Mouse (Mus musculus) myocyte (in vitro differentiated cells): Measurements from ENCODE around the gene Zfp800. TPM values are rescaled to one million over a fixed set of nuclear protein-coding genes. Genes with fewer than 3 reads are reported as not detected.

ENCODE experiments used
- H3K27me3 ChIP-seq: one replicate; pipeline ENCODE4 v1.6.1; 2011; ENCODE audit not compliant: control insufficient read depth, insufficient read depth, insufficient read length
- H3K36me3 ChIP-seq: one replicate; pipeline ENCODE4 v1.6.1; 2011; ENCODE audit not compliant: control insufficient read depth, insufficient read depth
- H3K4me2 ChIP-seq: one replicate; pipeline ENCODE4 v1.6.1; 2011; ENCODE audit warnings: low read depth, control low read depth
- H3K4me3 ChIP-seq: one replicate; pipeline ENCODE4 v1.5.1; 2011; ENCODE audit warnings: mild to moderate bottlenecking, control low read depth, moderate library complexity
- H3K79me2 ChIP-seq: one replicate; pipeline ENCODE4 v1.6.1; 2011; ENCODE audit not compliant: control insufficient read depth, insufficient read depth
- H3ac ChIP-seq: one replicate; pipeline ENCODE4 v1.6.1; 2011; ENCODE audit not compliant: control insufficient read depth, insufficient read length
- CEBPB ChIP-seq: IDR thresholded peaks from 2 replicates; pipeline ENCODE4 v1.6.1; 2011; ENCODE audit warnings: mild to moderate bottlenecking, moderate library complexity; ENCODE audit not compliant: poor library complexity, insufficient read depth, severe bottlenecking
- E2F4 ChIP-seq: IDR thresholded peaks from one replicate; pipeline ENCODE4 v1.6.1; 2011; ENCODE audit warnings: mild to moderate bottlenecking, control low read depth, moderate library complexity; ENCODE audit not compliant: insufficient read depth
- MAX ChIP-seq: IDR thresholded peaks from one replicate; pipeline ENCODE4 v1.6.1; 2011; ENCODE audit warnings: low read depth, mild to moderate bottlenecking, control low read depth
- MYOD1 ChIP-seq, 3 experiments: IDR thresholded peaks; one replicate each; pipeline ENCODE4 v1.6.1; 2011; ENCODE audit warnings: control low read depth in 2 of 3, low read depth in 2 of 3, mild to moderate bottlenecking in 2 of 3, moderate library complexity in 1 of 3; ENCODE audit not compliant: insufficient read length in 2 of 3, control insufficient read depth in 1 of 3
- MYOG ChIP-seq, 3 experiments: IDR thresholded peaks; one replicate each; pipeline ENCODE4 v1.6.1; 2011; ENCODE audit warnings: control low read depth in 2 of 3, low read depth in 2 of 3, mild to moderate bottlenecking in 2 of 3; ENCODE audit not compliant: insufficient read length in 2 of 3, control insufficient read depth in 1 of 3, insufficient read depth in 1 of 3
- POLR2A ChIP-seq: IDR thresholded peaks from one replicate; pipeline ENCODE4 v1.6.1; 2011; ENCODE audit warnings: low read depth, mild to moderate bottlenecking, control low read depth, moderate library complexity; ENCODE audit not compliant: insufficient read length
- POLR2AphosphoS2 ChIP-seq: IDR thresholded peaks from one replicate; pipeline ENCODE4 v1.6.1; 2011; ENCODE audit warnings: low read depth, control low read depth; ENCODE audit not compliant: insufficient read length
- REST ChIP-seq: IDR thresholded peaks from one replicate; pipeline ENCODE4 v1.6.1; 2011; ENCODE audit warnings: mild to moderate bottlenecking, control low read depth, moderate library complexity; ENCODE audit not compliant: insufficient read depth, insufficient read length
- SRF ChIP-seq: IDR thresholded peaks from one replicate; pipeline ENCODE4 v1.6.1; 2011; ENCODE audit warnings: low read depth; ENCODE audit not compliant: control insufficient read depth, insufficient read length
- TCF12 ChIP-seq: IDR thresholded peaks from one replicate; pipeline ENCODE4 v1.6.1; 2011; ENCODE audit warnings: mild to moderate bottlenecking, control low read depth; ENCODE audit not compliant: poor library complexity, insufficient read depth, severe bottlenecking
- TCF3 ChIP-seq: IDR thresholded peaks from one replicate; pipeline ENCODE4 v1.6.1; 2011; ENCODE audit warnings: low read depth, control low read depth; ENCODE audit not compliant: insufficient read length
- USF1 ChIP-seq: IDR thresholded peaks from one replicate; pipeline ENCODE4 v1.6.1; 2011; ENCODE audit warnings: low read depth, mild to moderate bottlenecking, control low read depth, moderate library complexity
- polyA plus RNA-seq: library from polyadenylated mRNA; unstranded; fragments of >200 nt; fragmentation: generic; extraction: Trizol; gene quantifications from one replicate; pipeline ENCODE4 v1.2.1, GENCODE M21; 2012; ENCODE audit warnings: missing spikeins

Gene Zfp800
- polyA plus RNA-seq, 1 experiment, result 2.0 TPM

DNA sequence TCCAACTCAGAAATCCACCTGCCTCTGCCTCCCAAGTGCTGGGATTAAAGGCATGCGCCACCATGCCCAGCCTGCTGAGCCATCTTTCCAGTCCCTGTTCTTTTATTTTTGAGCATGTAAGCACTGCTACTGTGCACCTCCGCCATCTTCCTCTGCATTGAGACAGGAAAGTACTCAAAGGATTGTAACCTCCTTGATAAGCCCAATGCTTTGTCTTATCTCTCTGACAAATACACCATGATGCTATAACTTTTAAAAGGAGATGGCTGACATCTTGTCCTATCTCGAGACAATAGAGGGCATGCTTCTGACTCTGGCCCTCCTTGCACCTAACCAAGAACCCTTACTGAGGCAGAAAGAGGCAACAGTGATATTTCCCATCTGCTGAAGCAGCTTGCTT, 88.9 kb downstream of the Zfp800 start:
- Histone ChIP-seq H3ac (no peak overlapping the region), H3K27me3 (peaks cover 15% of the 10 kb centered on the region), H3K4me2 (no peak overlapping the region), H3K4me3 (no peak overlapping the region), H3K36me3 (no peaks in the 10 kb centered on the region), H3K79me2 (no peaks in the 10 kb centered on the region)
- TF ChIP-seq MAX (no peak), CEBPB (no peak), MYOD1 (IDR thresholded peaks at IDR 0.05; ENCODE audit: control insufficient read depth in 1 of 3, insufficient read length in 2 of 3, low read depth in 2 of 3) (no peak), TCF3 (no peak), POLR2A (no peak), MYOG (IDR thresholded peaks at IDR 0.05; ENCODE audit: control insufficient read depth in 1 of 3, insufficient read depth in 1 of 3, insufficient read length in 2 of 3, low read depth in 2 of 3) (no peak), E2F4 (no peak), REST (no peak), SRF (no peak), POLR2AphosphoS2 (no peak), USF1 (no peak)

GRCm38 (mm10) chr6:28306702-28307101, 91.1 kb downstream of the Zfp800 start:
- TF ChIP-seq SRF (no peak), MAX (no peak), E2F4 (no peak), REST (no peak), TCF12 (no peak), POLR2AphosphoS2 (no peak), USF1 (no peak), TCF3 (no peak), MYOG (IDR thresholded peaks at IDR 0.05; ENCODE audit: control insufficient read depth in 1 of 3, insufficient read depth in 1 of 3, insufficient read length in 2 of 3, low read depth in 2 of 3) (no peak), POLR2A (no peak), CEBPB (no peak), MYOD1 (IDR thresholded peaks at IDR 0.05; ENCODE audit: control insufficient read depth in 1 of 3, insufficient read length in 2 of 3, low read depth in 2 of 3) (no peak)
- Histone ChIP-seq H3ac (no peak overlapping the region), H3K36me3 (no peaks in the 10 kb centered on the region), H3K4me2 (no peak overlapping the region), H3K79me2 (no peaks in the 10 kb centered on the region), H3K27me3 (peaks cover 11% of the 10 kb centered on the region), H3K4me3 (no peak overlapping the region)

GRCm38 (mm10) chr6:28296306-28296705, 101.5 kb downstream of the Zfp800 start:
- TF ChIP-seq POLR2A (no peak), TCF3 (no peak), MYOD1 (IDR thresholded peaks at IDR 0.05; ENCODE audit: control insufficient read depth in 1 of 3, insufficient read length in 2 of 3, low read depth in 2 of 3) (no peak), CEBPB (no peak), USF1 (no peak)
- Histone ChIP-seq H3ac (no peak overlapping the region), H3K79me2 (no peaks in the 10 kb centered on the region), H3K4me2 (no peak overlapping the region), H3K27me3 (peaks cover 10% of the 10 kb centered on the region), H3K36me3 (no peaks in the 10 kb centered on the region), H3K4me3 (no peak overlapping the region)

GRCm38 (mm10) chr6:28295581-28295980, 102.2 kb downstream of the Zfp800 start:
- Histone ChIP-seq H3K4me2 (no peak overlapping the region), H3K36me3 (no peaks in the 10 kb centered on the region), H3K27me3 (peaks cover 10% of the 10 kb centered on the region), H3K79me2 (no peaks in the 10 kb centered on the region), H3K4me3 (no peak overlapping the region), H3ac (no peak overlapping the region)
- no peak for TF ChIP-seq MAX
- TF ChIP-seq MYOD1 (IDR thresholded peaks at IDR 0.05; ENCODE audit: control insufficient read depth in 1 of 3, insufficient read length in 2 of 3, low read depth in 2 of 3), result no peak
- no peak for TF ChIP-seq USF1
- no peak for TF ChIP-seq CEBPB
- no peak for TF ChIP-seq REST
- TF ChIP-seq POLR2A, result no peak
- no peak for TF ChIP-seq SRF
- no peak for TF ChIP-seq TCF3
- TF ChIP-seq MYOG (IDR thresholded peaks at IDR 0.05; ENCODE audit: control insufficient read depth in 1 of 3, insufficient read depth in 1 of 3, insufficient read length in 2 of 3, low read depth in 2 of 3), result no peak
- TF ChIP-seq E2F4, result no peak

DNA sequence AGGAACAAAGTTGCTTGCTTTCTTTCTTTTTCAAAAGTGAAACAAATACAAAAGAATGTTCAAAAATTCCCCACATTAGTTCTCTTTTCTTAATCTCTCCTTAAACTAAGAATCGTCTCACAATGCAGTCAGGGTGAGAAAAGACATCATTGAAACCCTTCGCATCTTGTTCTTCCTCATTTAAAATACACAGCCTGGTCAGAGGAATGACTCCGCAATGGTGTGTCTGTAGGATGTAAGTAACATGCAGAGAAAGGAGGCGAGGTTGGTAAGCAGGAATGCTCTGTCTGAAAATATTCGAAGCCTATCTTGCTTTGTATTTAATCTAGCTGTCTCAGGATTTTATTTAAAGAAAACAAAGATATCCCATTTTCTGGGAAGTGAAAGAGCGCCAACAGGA, 105.0 kb downstream of the Zfp800 start:
- Histone ChIP-seq H3K27me3 (peaks cover 16% of the 10 kb centered on the region), H3K4me2 (no peak overlapping the region), H3ac (no peak overlapping the region), H3K79me2 (no peaks in the 10 kb centered on the region), H3K4me3 (no peak overlapping the region), H3K36me3 (no peaks in the 10 kb centered on the region)
- TF ChIP-seq E2F4 (no peak), TCF3 (no peak), MYOD1 (IDR thresholded peaks at IDR 0.05; ENCODE audit: control insufficient read depth in 1 of 3, insufficient read length in 2 of 3, low read depth in 2 of 3) (no peak), POLR2AphosphoS2 (no peak), USF1 (no peak), POLR2A (no peak), MAX (no peak), MYOG (IDR thresholded peaks at IDR 0.05; ENCODE audit: control insufficient read depth in 1 of 3, insufficient read depth in 1 of 3, insufficient read length in 2 of 3, low read depth in 2 of 3) (no peak), REST (no peak), CEBPB (no peak), TCF12 (no peak), SRF (no peak)
